Mouse (Mus musculus) kidney, postnatal 0 days (tissue): ENCODE results near the gene Fkbp10. TPM values are rescaled to one million over a fixed set of nuclear protein-coding genes. Genes with fewer than 3 reads are reported as not detected.

Experiments used
- ATAC-seq: fragments of 200-750 bp; cut with Nextera tagmentation; replicated peaks from 2 replicates; pipeline ENCODE4 v1.8.0; 2017; ENCODE audit warnings: low read depth, moderate number of reproducible peaks, moderate TSS enrichment, moderate library complexity; ENCODE audit not compliant: low FRiP score
- DNase-seq: peaks from one replicate; pipeline ENCODE4 v3.0.0-alpha.2; 2016; ENCODE audit warnings: low spot score
- H3K27ac ChIP-seq: fragments of 300-500 bp; sonication (generic); 2 replicates; pipeline ENCODE4 v1.5.1; 2014; ENCODE audit warnings: mild to moderate bottlenecking
- H3K27me3 ChIP-seq: fragments of 300-500 bp; sonication (generic); 2 replicates; pipeline ENCODE4 v1.6.1; 2014; ENCODE audit warnings: low read length, mixed read lengths; ENCODE audit not compliant: insufficient read depth
- H3K36me3 ChIP-seq: fragments of 300-500 bp; sonication (generic); 2 replicates; pipeline ENCODE4 v1.6.1; 2014; ENCODE audit warnings: low read length, mixed read lengths; ENCODE audit not compliant: insufficient read depth
- H3K4me1 ChIP-seq: fragments of 300-500 bp; sonication (generic); replicated peaks from 2 replicates; pipeline ENCODE4 v1.6.1; 2014; ENCODE audit warnings: antibody characterized with exemption, low read length, mixed read lengths; ENCODE audit not compliant: insufficient read depth
- H3K4me2 ChIP-seq: fragments of 300-500 bp; sonication (generic); 2 replicates; pipeline ENCODE4 v1.6.1; 2014; ENCODE audit warnings: mild to moderate bottlenecking, low read length, moderate library complexity, mixed read lengths
- H3K4me3 ChIP-seq: fragments of 300-500 bp; sonication (generic); replicated peaks from 2 replicates; pipeline ENCODE4 v1.5.1; 2014; ENCODE audit warnings: low read depth, low read length
- H3K9ac ChIP-seq: fragments of 300-500 bp; sonication (generic); 2 replicates; pipeline ENCODE4 v1.6.1; 2014; ENCODE audit warnings: low read depth, low read length
- H3K9me3 ChIP-seq: fragments of 300-500 bp; sonication (generic); replicated peaks from 2 replicates; pipeline ENCODE4 v1.6.1; 2016; ENCODE audit warnings: low read length, inconsistent platforms, mixed read lengths
- CTCF ChIP-seq: IDR thresholded peaks from 2 replicates; pipeline ENCODE4 v1.5.1; 2016; ENCODE audit warnings: antibody characterized with exemption, low read depth, mild to moderate bottlenecking, moderate library complexity
- WGBS: fragments of 180-500 bp; shearing (Covaris S2); extraction: QIAGEN DNeasy Blood & Tissue Kit; methylation state at CpG from one replicate; pipeline ENCODE4 v1.1.7; 2014; 5-methylcytosine and 5-hydroxymethylcytosine counted together
- polyA plus RNA-seq: library from polyadenylated mRNA; unstranded; fragments of >200 nt; fragmentation: Nextera tagmentation; extraction: Ambion mirVana; gene quantifications from 2 replicates; pipeline ENCODE4 v1.2.1, GENCODE M21; 2015

Gene Fkbp10
- polyA plus RNA-seq, 1 experiment from 2014 or later, result 108 TPM

- Histone ChIP-seq H3K27ac (no peak overlapping the region), H3K4me2 (no peak overlapping the region), H3K36me3 (0 out of 2 replicates have a peak, but pooled peaks cover 10% of the 10 kb centered on the region), H3K9me3 (no peaks in the 10 kb centered on the region), H3K4me1 (peaks cover 18% of the 10 kb centered on the region), H3K4me3 (no peak overlapping the region), H3K27me3 (no peaks in the 10 kb centered on the region), H3K9ac (no peak overlapping the region)
- TF ChIP-seq CTCF, result peak; percentile 92
- ATAC-seq (peak; percentile 61; the same call in 1 of the 2 replicates), DNase-seq (peak; percentile 94)
- 44% methylated on average over 10 of the region's 10 CpGs for WGBS
These were observed 7.2 kb upstream of the Fkbp10 start for GRCm38 (mm10) chr11:100408076-100408834.

- Histone ChIP-seq H3K4me2 (no peak overlapping the region), H3K4me3 (no peak overlapping the region), H3K27me3 (no peaks in the 10 kb centered on the region), H3K36me3 (0 out of 2 replicates have a peak, but pooled peaks cover 10% of the 10 kb centered on the region), H3K4me1 (peaks cover 23% of the 10 kb centered on the region), H3K9ac (no peak overlapping the region), H3K27ac (no peak overlapping the region), H3K9me3 (no peaks in the 10 kb centered on the region)
- TF ChIP-seq CTCF, result no peak
- DNase-seq, result no peak
- ATAC-seq, result no peak
- WGBS, result 86% methylated on average over 12 of the region's 12 CpGs
These were observed 6.5 kb upstream of the Fkbp10 start for GRCm38 (mm10) chr11:100408835-100409462.

- H3K36me3 ChIP-seq, result 0 out of 2 replicates have a peak, but pooled peaks cover 10% of the 10 kb centered on the region
- TF ChIP-seq CTCF, result no peak
These were observed 5.8 kb upstream of the Fkbp10 start for GRCm38 (mm10) chr11:100409686-100410085.

GRCm38 (mm10) chr11:100411736-100412135, 3.8 kb upstream of the Fkbp10 start:
- H3K4me1 ChIP-seq, result peaks cover 23% of the 10 kb centered on the region
- no peak for DNase-seq
- no peak overlapping the region for H3K9ac ChIP-seq

More at GRCm38 (mm10) chr11:100409686-100410085, 5.8 kb upstream of the Fkbp10 start:
- Histone ChIP-seq H3K4me2 (no peak overlapping the region), H3K27ac (no peak overlapping the region), H3K9ac (no peak overlapping the region), H3K4me3 (no peak overlapping the region), H3K4me1 (peaks cover 23% of the 10 kb centered on the region), H3K27me3 (no peaks in the 10 kb centered on the region), H3K9me3 (no peaks in the 10 kb centered on the region)
- WGBS, result 78% methylated on average over 3 of the region's 3 CpGs
- no peak for DNase-seq
- ATAC-seq, result no peak

GRCm38 (mm10) chr11:100413541-100413940, 2.0 kb upstream of the Fkbp10 start:
- Histone ChIP-seq H3K4me1 (peaks cover 23% of the 10 kb centered on the region), H3K4me3 (peak overlapping the region; percentile 64), H3K9me3 (no peaks in the 10 kb centered on the region), H3K4me2 (peak overlapping the region; percentile 71), H3K27me3 (no peaks in the 10 kb centered on the region), H3K27ac (no peak overlapping the region), H3K9ac (peak overlapping the region; percentile 77), H3K36me3 (0 out of 2 replicates have a peak, but pooled peaks cover 7% of the 10 kb centered on the region)
- ATAC-seq (no peak), DNase-seq (no peak)
- TF ChIP-seq CTCF, result no peak
- WGBS, result 55% methylated on average over 11 of the region's 11 CpGs

More at GRCm38 (mm10) chr11:100411736-100412135, 3.8 kb upstream of the Fkbp10 start:
- Histone ChIP-seq H3K27me3 (no peaks in the 10 kb centered on the region), H3K27ac (no peak overlapping the region), H3K36me3 (0 out of 2 replicates have a peak, but pooled peaks cover 10% of the 10 kb centered on the region), H3K4me3 (no peak overlapping the region), H3K4me2 (no peak overlapping the region), H3K9me3 (no peaks in the 10 kb centered on the region)
- no peak for ATAC-seq
- 54% methylated on average over 11 of the region's 11 CpGs for WGBS
- TF ChIP-seq CTCF, result no peak
